Mouse (Mus musculus) embryonic facial prominence, embryonic 13.5 days (tissue): ENCODE measurements around the gene Harbi1. TPM values are rescaled to one million over a fixed set of nuclear protein-coding genes. Genes with fewer than 3 reads are reported as not detected.
A peak's percentile ranks its signal among the peaks of the same experiment; 100 is the strongest.

Experiments
- ATAC-seq: fragments of 200-750 bp; cut with Nextera tagmentation; 2 replicates; pipeline ENCODE4 v1.8.0; 2017; ENCODE audit warnings: low read depth; ENCODE audit not compliant: insufficient number of reproducible peaks, insufficient read depth, low FRiP score, low TSS enrichment
- H3K27ac ChIP-seq: fragments of 300-500 bp; sonication (generic); 2 replicates; pipeline ENCODE4 v1.5.1; 2015; ENCODE audit warnings: moderate library complexity, mild to moderate bottlenecking, inconsistent platforms
- H3K27me3 ChIP-seq: fragments of 300-500 bp; sonication (generic); 2 replicates; pipeline ENCODE4 v1.6.1; 2015; ENCODE audit warnings: mild to moderate bottlenecking, inconsistent platforms
- H3K36me3 ChIP-seq: fragments of 300-500 bp; sonication (generic); 2 replicates; pipeline ENCODE4 v1.6.1; 2015; ENCODE audit warnings: mild to moderate bottlenecking, inconsistent platforms
- H3K4me1 ChIP-seq: fragments of 300-500 bp; sonication (generic); 2 replicates; pipeline ENCODE4 v1.6.1; 2015; ENCODE audit warnings: inconsistent platforms
- H3K4me2 ChIP-seq: fragments of 300-500 bp; sonication (generic); 2 replicates; pipeline ENCODE4 v1.6.1; 2015; ENCODE audit warnings: moderate library complexity, mild to moderate bottlenecking, inconsistent platforms
- H3K4me3 ChIP-seq: fragments of 300-500 bp; sonication (generic); 2 replicates; pipeline ENCODE4 v1.5.1; 2015; ENCODE audit warnings: mild to moderate bottlenecking, inconsistent platforms
- H3K9ac ChIP-seq: fragments of 300-500 bp; sonication (generic); 2 replicates; pipeline ENCODE4 v1.6.1; 2015; ENCODE audit warnings: mild to moderate bottlenecking, inconsistent platforms
- H3K9me3 ChIP-seq: fragments of 300-500 bp; sonication (generic); 2 replicates; pipeline ENCODE4 v1.6.1; 2016; ENCODE audit warnings: inconsistent platforms
- whole genome bisulfite sequencing: fragments of 180-500 bp; shearing (Covaris S2); methylation state at CpG from one replicate; pipeline ENCODE4 v1.1.7; 2015; ENCODE audit warnings: mixed read lengths; 5-methylcytosine and 5-hydroxymethylcytosine counted together
- polyA plus RNA-seq: library from polyadenylated mRNA; unstranded; fragments of >200 nt; fragmentation: Nextera tagmentation; extraction: Ambion mirVana; gene quantifications from 2 replicates; pipeline ENCODE4 v1.2.1, GENCODE M21; 2015

Harbi1 gene
- polyA plus RNA-seq, 1 experiment from 2014 or later, result 25.5 TPM

- no peak for ATAC-seq
- no peak overlapping the region for H3K27ac ChIP-seq
- H3K4me2 ChIP-seq, result no peak overlapping the region
- H3K4me3 ChIP-seq, result no peak overlapping the region
- no peaks in the 10 kb centered on the region for H3K4me1 ChIP-seq
- H3K36me3 ChIP-seq, result peaks cover 91% of the 10 kb centered on the region
- no peaks in the 10 kb centered on the region for H3K9me3 ChIP-seq
- no peak overlapping the region for H3K9ac ChIP-seq
- no peaks in the 10 kb centered on the region for H3K27me3 ChIP-seq
- WGBS, result 78% methylated on average over 8 of the region's 8 CpGs
Observed at GRCm38 (mm10) chr2:91683919-91684318, 26.7 kb upstream of the Harbi1 start.

- 82% methylated on average over 7 of the region's 7 CpGs for WGBS
- Histone ChIP-seq H3K36me3 (peaks cover 68% of the 10 kb centered on the region), H3K9ac (no peak overlapping the region)
Observed at GRCm38 (mm10) chr2:91689452-91689851, 21.2 kb upstream of the Harbi1 start.

GRCm38 (mm10) chr2:91695436-91696224, 15.0 kb upstream of the Harbi1 start:
- WGBS, result 86% methylated on average over 10 of the region's 10 CpGs

More at GRCm38 (mm10) chr2:91689452-91689851, 21.2 kb upstream of the Harbi1 start:
- Histone ChIP-seq H3K9me3 (no peaks in the 10 kb centered on the region), H3K27ac (no peak overlapping the region), H3K4me1 (no peaks in the 10 kb centered on the region), H3K4me2 (no peak overlapping the region), H3K27me3 (no peaks in the 10 kb centered on the region), H3K4me3 (no peak overlapping the region)
- ATAC-seq, result no peak

GRCm38 (mm10) chr2:91696225-91696590, 14.4 kb upstream of the Harbi1 start:
- no peaks in the 10 kb centered on the region for H3K4me1 ChIP-seq
- H3K36me3 ChIP-seq, result peaks cover 29% of the 10 kb centered on the region
- no peak for ATAC-seq
- no peaks in the 10 kb centered on the region for H3K27me3 ChIP-seq
- no peak overlapping the region for H3K9ac ChIP-seq
- H3K9me3 ChIP-seq, result no peaks in the 10 kb centered on the region
- H3K4me2 ChIP-seq, result no peak overlapping the region
- H3K4me3 ChIP-seq, result no peak overlapping the region
- no peak overlapping the region for H3K27ac ChIP-seq
- 80% methylated on average over 1 of the region's 1 CpGs for WGBS

More at GRCm38 (mm10) chr2:91695436-91696224, 15.0 kb upstream of the Harbi1 start:
- H3K9me3 ChIP-seq, result no peaks in the 10 kb centered on the region
- H3K27ac ChIP-seq, result no peak overlapping the region
- H3K4me2 ChIP-seq, result no peak overlapping the region
- H3K27me3 ChIP-seq, result no peaks in the 10 kb centered on the region
- no peaks in the 10 kb centered on the region for H3K4me1 ChIP-seq
- H3K4me3 ChIP-seq, result no peak overlapping the region
- peaks cover 32% of the 10 kb centered on the region for H3K36me3 ChIP-seq
- no peak overlapping the region for H3K9ac ChIP-seq
- no peak for ATAC-seq

GRCm38 (mm10) chr2:91699225-91699624, 11.4 kb upstream of the Harbi1 start:
- ATAC-seq, result no peak
- H3K4me1 ChIP-seq, result no peaks in the 10 kb centered on the region
- no peak overlapping the region for H3K9ac ChIP-seq
- 75% methylated on average over 1 of the region's 1 CpGs for WGBS
- no peak overlapping the region for H3K27ac ChIP-seq
- no peaks in the 10 kb centered on the region for H3K27me3 ChIP-seq
- H3K4me3 ChIP-seq, result no peak overlapping the region
- H3K36me3 ChIP-seq, result peaks cover 14% of the 10 kb centered on the region
- no peaks in the 10 kb centered on the region for H3K9me3 ChIP-seq
- no peak overlapping the region for H3K4me2 ChIP-seq

- no peak overlapping the region for H3K27ac ChIP-seq
- no peak overlapping the region for H3K4me3 ChIP-seq
- no peak overlapping the region for H3K4me2 ChIP-seq
- no peaks in the 10 kb centered on the region for H3K9me3 ChIP-seq
- no peaks in the 10 kb centered on the region; the same call in 1 of the 2 replicates for H3K36me3 ChIP-seq
- no peak overlapping the region for H3K9ac ChIP-seq
- no peaks in the 10 kb centered on the region for H3K4me1 ChIP-seq
- WGBS, result 98% methylated on average over 2 of the region's 2 CpGs
- no peaks in the 10 kb centered on the region for H3K27me3 ChIP-seq
- no peak for ATAC-seq
Observed at GRCm38 (mm10) chr2:91701366-91701765, 9.3 kb upstream of the Harbi1 start.

- H3K9me3 ChIP-seq, result no peaks in the 10 kb centered on the region
- no peak overlapping the region for H3K27ac ChIP-seq
- no peaks in the 10 kb centered on the region for H3K27me3 ChIP-seq
- H3K9ac ChIP-seq, result no peak overlapping the region
- ATAC-seq, result no peak
- H3K4me2 ChIP-seq, result no peak overlapping the region
- peaks cover 8% of the 10 kb centered on the region for H3K4me1 ChIP-seq
- H3K36me3 ChIP-seq, result no peaks in the 10 kb centered on the region; the same call in 1 of the 2 replicates
- WGBS, result 77% methylated on average over 6 of the region's 6 CpGs
- no peak overlapping the region for H3K4me3 ChIP-seq
Observed at GRCm38 (mm10) chr2:91705736-91706135, 4.9 kb upstream of the Harbi1 start.

GRCm38 (mm10) chr2:91706456-91706855, 4.2 kb upstream of the Harbi1 start:
- ATAC-seq, result no peak
- Histone ChIP-seq H3K4me1 (peaks cover 10% of the 10 kb centered on the region), H3K27me3 (no peaks in the 10 kb centered on the region), H3K9me3 (no peaks in the 10 kb centered on the region), H3K4me2 (no peak overlapping the region), H3K9ac (no peak overlapping the region), H3K4me3 (no peak overlapping the region), H3K36me3 (no peaks in the 10 kb centered on the region; the same call in 1 of the 2 replicates), H3K27ac (no peak overlapping the region)

GRCm38 (mm10) chr2:91708361-91708760, 2.3 kb upstream of the Harbi1 start:
- Histone ChIP-seq H3K4me2 (no peak overlapping the region), H3K4me1 (peaks cover 21% of the 10 kb centered on the region), H3K36me3 (no peaks in the 10 kb centered on the region), H3K27ac (no peak overlapping the region), H3K9ac (no peak overlapping the region), H3K9me3 (no peaks in the 10 kb centered on the region), H3K4me3 (no peak overlapping the region), H3K27me3 (no peaks in the 10 kb centered on the region)
- WGBS, result 95% methylated on average over 6 of the region's 6 CpGs
- ATAC-seq, result no peak

GRCm38 (mm10) chr2:91711256-91711925, 739 bp downstream of the Harbi1 start:
- Histone ChIP-seq H3K27ac (peak overlapping the region; percentile 88), H3K4me1 (peaks cover 21% of the 10 kb centered on the region), H3K9me3 (no peaks in the 10 kb centered on the region), H3K36me3 (peaks cover 4% of the 10 kb centered on the region; the same call in 1 of the 2 replicates), H3K9ac (peak overlapping the region; percentile 89), H3K4me2 (peak overlapping the region; percentile 82), H3K27me3 (no peaks in the 10 kb centered on the region), H3K4me3 (peak overlapping the region; percentile 99)
- ATAC-seq, result no peak
- WGBS, result 2% methylated on average over 8 of the region's 8 CpGs

- WGBS, result 76% methylated on average over 1 of the region's 1 CpGs
- H3K36me3 ChIP-seq, result peaks cover 11% of the 10 kb centered on the region
- no peak overlapping the region for H3K4me2 ChIP-seq
- H3K27ac ChIP-seq, result no peak overlapping the region
- peaks cover 13% of the 10 kb centered on the region; the same call in 1 of the 2 replicates for H3K4me1 ChIP-seq
- H3K9ac ChIP-seq, result no peak overlapping the region
- H3K4me3 ChIP-seq, result no peak overlapping the region
- H3K27me3 ChIP-seq, result no peaks in the 10 kb centered on the region
- H3K9me3 ChIP-seq, result no peaks in the 10 kb centered on the region
- ATAC-seq, result no peak
Observed at GRCm38 (mm10) chr2:91714921-91715320, 4.3 kb downstream of the Harbi1 start.

GRCm38 (mm10) chr2:91718276-91718675, 7.6 kb downstream of the Harbi1 start:
- whole genome bisulfite sequencing, result 85% methylated on average over 6 of the region's 6 CpGs
- H3K9me3 ChIP-seq, result no peaks in the 10 kb centered on the region

More at GRCm38 (mm10) chr2:91718276-91718675, 7.6 kb downstream of the Harbi1 start:
- ATAC-seq, result no peak
- no peak overlapping the region for H3K27ac ChIP-seq
- H3K4me2 ChIP-seq, result no peak overlapping the region
- H3K36me3 ChIP-seq, result peaks cover 27% of the 10 kb centered on the region
- no peak overlapping the region for H3K9ac ChIP-seq
- no peaks in the 10 kb centered on the region for H3K4me1 ChIP-seq
- H3K4me3 ChIP-seq, result no peak overlapping the region
- no peaks in the 10 kb centered on the region for H3K27me3 ChIP-seq
